Mouse (Mus musculus) layer of hippocampus, postnatal 14 days (tissue): ENCODE data around the gene Nfix. TPM values are rescaled to one million over a fixed set of nuclear protein-coding genes. Genes with fewer than 3 reads are reported as not detected.
A peak's percentile ranks its signal among the peaks of the same experiment; 100 is the strongest.
"Not testable (repeated sequence)": the region's sequence is repeated elsewhere in the genome, so short reads cannot be mapped to it uniquely, and the experiment has no call there.

ENCODE experiments used
- DNase-seq, 2 experiments: peaks; one replicate each; pipeline ENCODE4 v3.0.0; 2021 to 2022; ENCODE audit warnings: low spot score in 2 of 2, mixed read lengths in 1 of 2
- total RNA-seq, 2 experiments: library from RNA; stranded (reverse); gene quantifications; 2 replicates each; pipeline ENCODE4 v1.2.3; 2021

The Nfix gene
- total RNA-seq, 2 experiments from 2014 or later: 519 to 562 TPM

DNA sequence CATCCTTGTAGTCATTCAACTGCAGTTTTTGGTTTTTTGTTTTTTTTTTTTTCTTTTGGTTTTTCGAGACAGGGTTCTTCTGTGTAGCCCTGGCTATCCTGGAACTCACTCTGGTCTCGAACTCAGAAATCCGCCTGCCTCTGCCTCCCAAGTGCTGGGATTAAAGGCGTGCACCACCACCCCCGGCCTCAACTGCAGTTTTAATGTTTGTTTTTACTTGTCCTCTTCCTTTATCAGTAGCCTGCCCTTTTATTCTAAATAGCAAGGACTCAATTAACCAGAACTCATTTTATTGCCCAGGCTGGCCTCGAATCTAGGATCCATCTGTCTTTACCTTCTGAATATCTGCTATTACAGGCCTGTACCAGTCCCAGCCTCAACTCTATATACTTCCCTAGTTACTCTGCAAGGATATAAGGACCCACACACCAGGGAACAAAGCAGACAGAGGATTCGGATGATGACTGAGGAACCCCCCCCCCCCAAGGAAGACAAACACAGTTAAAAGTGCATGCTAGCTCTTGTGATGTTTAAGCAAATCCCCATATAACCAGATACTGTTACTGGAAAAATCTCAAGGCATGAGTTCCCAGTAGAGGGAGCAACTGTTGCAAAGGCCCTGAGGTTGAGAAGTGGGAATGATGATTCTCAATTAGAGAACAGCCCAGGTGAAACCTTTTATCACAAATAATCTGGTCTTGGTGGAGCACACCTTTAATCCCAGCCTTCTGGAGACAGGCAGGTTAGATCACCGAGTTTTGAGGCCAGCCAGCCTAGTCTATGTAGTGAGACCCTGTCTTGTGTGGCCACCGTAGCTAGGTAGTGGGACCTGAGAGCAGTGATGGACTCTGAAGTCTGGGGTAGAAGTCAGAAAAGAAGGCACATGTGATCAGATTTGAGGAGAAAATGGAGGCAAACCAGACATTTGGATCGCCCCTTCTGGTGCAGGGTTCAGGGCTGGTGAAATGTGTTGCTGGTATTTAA is 32.9 kb upstream of the Nfix start:
- no peak for DNase-seq

DNA sequence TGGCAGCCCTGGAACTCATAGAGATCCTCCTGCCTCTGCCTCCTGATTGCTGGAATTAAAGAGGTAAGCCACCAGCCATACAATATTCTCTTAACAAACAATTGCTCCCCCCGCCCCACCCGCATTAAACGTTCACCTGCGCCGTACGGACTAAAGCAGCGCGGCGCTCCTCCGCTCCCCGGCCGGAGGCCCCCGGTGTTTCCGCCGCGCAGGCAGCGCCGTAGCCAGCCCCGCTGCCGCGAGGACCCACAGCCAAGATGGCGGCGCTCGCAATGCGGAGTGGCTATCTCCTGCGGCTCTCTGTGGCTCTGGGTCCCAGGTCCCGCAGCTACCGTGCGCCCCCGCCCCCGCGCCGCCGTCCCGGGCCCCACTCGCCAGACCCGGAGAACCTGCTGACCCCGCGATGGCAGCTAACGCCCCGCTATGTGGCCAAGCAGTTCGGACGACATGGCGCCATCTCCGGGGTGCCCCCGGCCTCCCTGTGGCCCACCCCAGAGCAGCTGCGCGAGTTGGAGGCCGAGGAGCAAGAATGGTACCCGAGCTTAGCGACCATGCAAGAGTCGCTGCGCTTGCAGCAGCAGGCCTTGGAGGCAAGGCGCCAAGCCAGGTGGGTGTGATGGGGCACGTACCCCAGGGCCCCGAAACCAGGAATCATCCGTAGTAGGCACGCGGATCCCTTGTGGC is 32.0 kb upstream of the Nfix start:
- DNase-seq: peak in 1 of 2 experiments; percentile 82

DNA sequence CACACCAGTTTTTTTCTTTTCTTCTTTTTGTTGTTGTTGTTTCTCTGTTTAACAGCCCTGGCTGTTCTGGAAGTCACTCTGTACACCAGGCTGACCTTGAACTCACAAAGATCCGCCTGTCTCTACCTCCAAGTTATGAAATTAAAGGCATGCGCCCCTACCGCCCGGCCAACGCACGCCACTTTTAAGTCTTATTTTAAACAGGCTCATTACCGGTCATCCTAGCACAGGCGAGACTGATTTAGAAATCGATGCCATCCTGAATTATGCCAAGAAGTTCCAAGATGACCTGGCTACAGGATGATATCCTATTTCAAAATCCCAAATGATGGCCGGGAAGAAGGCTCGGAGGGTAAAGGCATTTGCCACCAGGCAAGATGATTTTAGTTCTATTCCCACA is 31.3 kb upstream of the Nfix start, which contains the start of gene Gadd45gip1:
Gene Gadd45gip1 (plus strand): TSS at position 33 of the 400 bp plus-strand sequence.
- no peak for DNase-seq

DNA sequence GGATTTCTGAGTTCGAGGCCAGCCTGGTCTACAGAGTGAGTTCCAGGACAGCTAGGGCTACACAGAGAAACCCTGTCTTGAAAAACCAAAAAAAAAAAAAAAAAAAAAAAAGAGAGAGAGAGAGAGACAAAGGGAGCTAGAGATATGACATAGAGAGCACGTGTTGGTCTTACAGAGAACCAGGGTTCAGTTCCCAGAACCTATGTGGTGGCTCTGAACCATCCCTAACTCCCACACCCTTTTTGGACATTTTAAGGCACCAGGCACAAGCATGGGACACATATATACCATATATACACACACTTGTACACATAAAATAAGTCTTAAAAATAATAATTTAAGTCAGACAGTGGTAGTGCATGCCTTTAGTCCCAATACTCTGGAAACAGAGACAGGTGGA is 26.4 kb upstream of the Nfix start:
- not testable (repeated sequence) for DNase-seq

DNA sequence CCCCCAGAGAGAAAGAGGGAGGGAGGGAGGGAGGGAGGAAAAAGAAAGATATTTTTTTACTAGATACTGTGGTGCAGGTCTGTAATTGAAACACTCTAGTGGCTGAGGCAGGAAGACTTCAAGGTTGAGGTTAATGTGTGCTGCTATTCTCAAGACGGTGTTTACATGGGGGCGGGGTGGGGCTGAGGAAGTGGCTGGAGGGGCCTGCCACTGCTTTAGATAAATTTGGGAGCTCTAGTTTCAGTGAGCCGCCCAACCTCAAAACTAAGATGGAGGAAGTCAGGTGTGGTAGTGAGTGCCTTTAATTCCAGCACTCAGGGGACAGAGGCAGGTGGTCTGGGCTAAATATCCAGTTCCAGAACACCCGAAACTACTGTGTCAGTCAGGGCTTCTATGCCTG is 25.5 kb upstream of the Nfix start:
- no peak for DNase-seq

DNA sequence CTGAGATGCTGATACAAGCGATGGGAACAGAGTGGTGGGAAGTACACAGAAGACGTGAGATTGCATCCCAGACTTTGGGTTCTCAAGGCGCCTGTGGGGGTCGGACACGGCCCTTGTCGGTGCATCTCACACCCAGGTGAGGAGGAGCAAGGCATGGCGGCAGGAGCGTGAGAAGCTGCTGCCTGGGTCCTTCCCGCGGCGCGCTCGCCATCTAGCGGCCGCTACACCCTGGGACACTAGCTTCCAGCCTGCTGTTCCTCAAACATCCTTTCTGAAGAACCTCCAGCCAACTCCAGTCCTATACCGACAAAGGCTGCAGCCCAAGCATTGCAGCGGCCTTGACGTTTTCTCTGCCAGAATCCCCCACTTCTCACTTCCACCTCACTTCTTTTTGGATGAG is 23.5 kb upstream of the Nfix start:
- DNase-seq: peak in 1 of 2 experiments; percentile 54

DNA sequence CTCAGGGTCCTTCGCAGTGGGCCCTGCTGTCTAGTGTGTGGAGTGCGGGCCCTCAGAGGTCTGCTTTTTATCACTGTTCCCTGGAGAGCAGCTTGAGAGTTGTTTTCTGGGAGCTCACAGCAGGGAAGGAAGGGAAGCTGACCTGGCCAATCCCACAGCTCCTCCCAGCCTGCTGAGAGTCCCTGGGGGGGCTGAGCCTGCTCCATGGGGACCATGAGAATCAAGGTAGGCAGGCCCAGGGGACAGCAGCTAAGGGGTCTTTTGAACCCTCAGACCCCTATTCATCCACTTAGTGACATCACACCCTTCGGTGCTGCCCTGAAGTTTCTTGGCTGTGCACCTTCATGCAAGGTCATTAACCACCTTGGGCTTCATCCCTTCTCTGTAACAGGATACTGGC is 22.6 kb upstream of the Nfix start, which contains the start of gene Dand5:
Gene Dand5 (minus strand): TSS at position 101 of the 400 bp plus-strand sequence.
- no peak for DNase-seq

DNA sequence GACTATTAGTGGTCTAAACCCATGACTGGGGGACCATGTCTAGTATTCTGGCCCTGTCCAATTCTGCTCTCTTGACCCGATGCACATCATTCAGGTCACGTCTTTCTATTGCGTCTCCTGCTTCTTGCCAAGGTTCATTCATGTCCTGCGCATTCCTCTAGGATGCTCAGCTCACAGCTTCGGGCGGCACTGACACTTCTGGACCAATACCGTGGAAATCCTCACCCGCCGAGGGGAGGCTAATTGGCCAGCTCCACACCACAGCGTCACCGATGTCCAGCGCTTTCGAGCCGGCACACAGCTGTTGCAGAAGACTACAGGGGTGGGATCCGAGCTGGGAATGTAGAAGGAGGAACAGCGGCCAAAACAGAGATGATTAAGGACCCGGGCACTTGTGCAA is 16.0 kb upstream of the Nfix start:
- DNase-seq: no peak

DNA sequence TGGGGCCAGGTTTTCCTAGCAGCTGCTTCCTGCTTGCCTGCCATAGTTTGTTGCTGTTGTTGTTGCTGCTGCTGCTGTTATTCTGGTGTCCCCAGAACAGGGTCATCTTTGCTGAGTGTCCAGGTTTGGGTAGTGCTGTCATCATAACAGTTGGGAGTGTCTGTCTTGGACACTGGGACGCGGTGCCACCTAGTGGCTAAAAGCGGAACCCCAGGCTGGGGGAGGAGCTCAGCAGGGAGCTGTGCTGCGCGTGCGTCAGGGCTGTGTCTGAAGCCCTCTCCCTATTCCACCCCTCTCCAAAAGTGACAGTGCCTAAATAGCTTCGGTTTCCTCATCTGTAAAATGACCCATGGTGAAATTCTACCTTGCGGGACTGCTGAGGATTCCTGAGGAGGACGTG is 15.4 kb upstream of the Nfix start:
- peak; percentile 97 to 99 for DNase-seq

DNA sequence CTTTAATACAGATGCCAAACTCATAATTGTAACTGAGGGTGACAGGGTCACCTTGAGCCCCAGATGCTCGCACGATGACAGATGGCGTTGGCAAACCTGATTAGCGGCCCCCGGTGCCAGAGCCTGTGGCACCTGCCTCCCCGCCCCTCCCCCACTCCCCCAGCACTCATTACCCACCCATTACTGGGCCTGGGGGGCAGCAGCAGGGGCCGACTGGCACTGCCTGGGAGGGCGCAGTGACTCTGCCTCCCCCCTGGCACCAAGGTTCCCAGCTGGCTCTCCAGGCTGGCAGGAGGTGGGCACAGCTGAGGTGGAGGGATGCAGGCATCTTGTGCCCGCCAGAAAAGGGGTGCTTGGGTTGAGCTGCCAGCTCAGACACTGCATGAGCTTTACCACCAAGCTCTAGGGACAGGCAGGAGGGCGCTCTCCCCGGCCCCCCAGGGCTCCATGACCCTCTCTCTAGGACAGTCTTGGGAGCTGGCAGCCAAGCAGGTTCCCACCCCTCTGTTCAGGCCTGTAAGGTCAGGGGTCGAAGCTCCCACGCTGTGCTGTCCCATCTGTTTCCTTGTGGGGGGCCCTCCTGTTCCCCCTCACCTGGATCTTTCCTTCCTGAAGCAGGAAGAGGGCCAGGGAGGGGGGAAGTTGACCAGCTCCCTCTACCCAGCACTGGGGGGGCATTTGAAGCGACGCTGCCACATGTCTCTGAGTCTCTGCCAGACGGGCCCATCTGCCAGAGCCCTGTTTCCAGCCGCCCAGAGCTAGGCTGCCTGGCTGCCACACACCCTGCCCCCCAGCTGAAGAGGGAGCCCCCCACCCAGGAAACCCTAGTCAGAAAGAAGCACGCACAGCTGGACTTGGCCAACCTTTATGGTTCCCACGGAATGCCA is 14.7 kb upstream of the Nfix start:
- peak; percentile 70 for DNase-seq

DNA sequence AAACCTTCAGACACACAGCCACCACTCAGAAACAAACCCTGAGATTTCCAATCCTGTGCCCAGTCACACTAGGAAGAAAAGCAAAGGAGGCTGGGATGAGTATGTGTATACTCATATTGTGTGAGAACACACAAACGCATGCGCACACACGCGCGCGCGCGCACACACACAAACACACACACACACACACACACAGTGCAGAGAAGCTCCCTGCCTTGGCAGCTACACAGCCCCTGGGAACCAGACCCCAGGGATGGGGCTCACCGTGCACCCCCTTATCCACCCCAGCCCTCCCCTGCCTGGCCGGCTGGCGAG is 14.1 kb upstream of the Nfix start:
- DNase-seq: peak in 1 of 2 experiments; percentile 76

DNA sequence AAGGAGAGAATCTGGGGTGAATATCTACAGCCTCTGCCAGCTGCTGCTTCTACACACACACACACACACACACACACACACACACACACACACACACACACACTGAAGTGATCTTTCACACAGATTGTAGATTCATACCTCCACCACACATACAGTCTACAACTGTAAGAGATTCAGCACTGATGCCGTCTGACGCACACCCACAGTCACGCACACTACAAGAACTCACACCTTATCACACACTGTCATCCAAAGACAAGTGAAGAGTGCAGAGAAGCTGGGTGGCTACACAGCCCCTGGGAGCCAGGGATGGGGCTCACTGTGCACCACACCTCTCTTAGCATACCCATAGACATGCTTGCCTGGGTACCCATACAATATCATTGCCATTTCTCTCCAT is 13.7 kb upstream of the Nfix start:
- DNase-seq: no peak

DNA sequence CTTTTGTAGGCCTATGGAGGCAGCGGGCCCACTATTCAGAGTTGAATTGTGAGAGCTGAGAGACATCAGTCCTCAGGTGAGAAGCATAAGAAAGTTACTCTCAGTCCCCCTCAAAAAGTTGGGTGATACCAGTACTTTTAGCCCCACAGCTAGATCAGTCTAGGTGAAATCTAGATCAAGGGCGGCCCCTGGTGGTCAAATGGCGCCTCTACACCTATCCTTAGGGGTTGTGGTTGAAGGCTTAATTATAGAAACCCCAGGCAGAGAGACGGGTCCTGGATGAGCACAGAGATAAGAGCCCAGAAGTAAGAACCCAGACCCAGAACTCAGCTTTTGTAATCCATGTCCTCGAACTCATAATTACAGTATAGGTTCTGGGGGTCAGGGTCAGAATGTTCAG is 12.9 kb upstream of the Nfix start:
- peak; percentile 85 to 93 for DNase-seq

DNA sequence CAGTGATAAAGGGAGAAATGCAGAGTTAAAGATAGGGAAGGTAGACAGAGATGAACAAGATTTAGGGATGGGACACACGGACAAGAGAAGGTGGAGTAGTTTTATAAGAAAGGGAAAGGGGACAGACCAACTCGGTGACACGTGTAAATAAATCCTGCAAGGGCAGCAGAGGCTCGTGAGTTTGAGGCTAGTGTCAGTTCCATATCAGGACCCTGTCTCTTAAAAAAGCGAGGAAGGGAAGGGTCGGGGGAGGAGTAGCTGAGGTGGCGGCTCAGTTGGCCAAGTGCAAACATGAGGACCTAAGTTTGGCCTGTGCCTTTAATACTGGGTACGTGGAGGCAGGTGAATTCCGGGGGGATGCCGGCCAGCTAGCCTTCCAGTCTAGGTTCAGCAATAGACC is 11.2 kb upstream of the Nfix start:
- DNase-seq: no peak

DNA sequence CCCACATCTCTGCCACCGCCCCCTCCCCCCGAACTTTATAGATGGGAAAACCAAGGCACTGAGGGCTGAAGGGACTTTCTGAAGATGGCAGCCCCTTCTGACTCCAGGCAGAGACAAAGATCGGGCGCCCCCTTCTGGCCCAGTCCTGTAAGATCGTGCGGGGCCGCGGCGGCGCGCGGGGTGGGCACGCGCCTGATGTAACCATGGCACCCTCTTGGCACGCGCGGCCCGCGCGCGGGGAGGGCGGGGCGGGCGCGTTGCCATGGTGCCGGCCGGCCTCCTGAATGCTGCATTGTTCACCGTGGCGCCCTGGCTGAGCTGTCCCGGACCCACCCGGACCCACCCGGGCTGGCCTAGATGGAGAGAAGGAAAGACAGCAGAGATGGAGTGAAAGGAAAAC is 10.8 kb upstream of the Nfix start:
- peak; percentile 97 to 98 for DNase-seq

DNA sequence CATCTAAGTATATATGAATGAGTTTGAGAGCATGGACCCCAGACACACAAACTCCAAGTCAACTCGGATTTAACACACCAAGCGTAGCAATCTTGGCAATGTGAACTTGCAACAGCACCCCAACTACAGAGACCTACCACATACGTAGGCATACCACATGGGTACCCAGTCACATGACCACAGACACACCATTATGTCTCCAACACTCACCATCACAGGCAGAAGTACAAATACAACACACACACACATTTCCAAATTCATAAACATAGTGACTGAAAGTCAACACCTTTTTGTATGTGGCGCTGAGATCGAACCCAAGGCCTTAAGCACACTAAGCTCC is 9.8 kb upstream of the Nfix start:
- DNase-seq: no peak

DNA sequence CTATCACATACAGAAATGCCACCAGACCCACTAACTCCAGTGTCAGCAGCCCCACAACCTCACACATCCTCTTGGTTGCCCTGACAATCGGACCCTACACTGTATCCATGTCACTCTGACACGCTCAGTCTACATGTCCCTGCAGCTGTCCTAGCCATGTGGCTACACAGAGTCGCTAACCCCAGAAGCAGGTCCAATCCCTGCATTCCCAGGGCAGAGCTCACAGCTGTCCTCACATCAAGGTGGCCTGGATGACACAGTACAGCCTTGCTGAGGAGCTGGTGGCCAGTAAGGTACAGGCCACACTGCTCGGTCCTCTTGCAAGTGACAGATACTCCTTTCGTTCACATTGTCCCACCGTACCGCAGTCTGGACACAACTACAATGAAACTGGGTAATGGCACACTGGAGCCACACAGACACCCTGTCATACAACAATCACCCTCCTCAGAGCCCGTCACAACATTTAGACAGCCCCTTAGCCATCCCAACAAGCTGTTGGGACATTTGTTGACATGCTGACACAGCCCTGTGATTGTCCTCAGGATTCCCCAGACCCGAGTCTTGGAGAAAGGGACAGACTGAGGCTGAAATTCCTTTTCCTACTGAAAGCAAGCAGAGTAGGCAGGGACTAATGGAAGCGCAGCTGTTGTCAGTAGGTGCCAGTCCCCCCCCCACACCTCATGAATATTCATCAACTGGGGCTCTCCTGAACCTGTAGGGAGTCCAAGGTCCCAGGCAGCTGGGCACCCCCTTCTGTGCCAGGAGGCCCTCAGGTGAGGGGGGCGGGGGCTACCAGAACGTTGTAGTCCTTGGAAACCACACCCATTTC is 9.2 kb upstream of the Nfix start:
- no peak for DNase-seq

DNA sequence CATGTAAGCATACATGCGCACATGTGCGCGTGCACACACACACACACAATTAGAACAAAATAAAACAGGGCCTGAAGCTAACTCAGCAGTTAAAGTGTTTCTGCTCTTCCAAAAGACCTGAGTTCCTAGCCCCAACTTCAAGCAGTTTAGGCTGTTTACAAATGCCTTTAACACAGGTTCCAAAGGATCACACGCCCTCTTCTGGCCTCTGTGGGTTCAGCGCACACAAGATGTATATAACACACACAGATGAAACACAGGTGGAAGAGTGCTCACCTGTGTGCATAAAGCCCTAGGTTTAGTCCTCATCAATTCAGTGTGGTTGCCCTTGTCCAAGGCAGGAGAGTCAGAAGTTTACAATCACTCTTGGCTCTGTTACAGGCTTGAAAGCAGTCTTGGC is 5.9 kb upstream of the Nfix start:
- no peak for DNase-seq

DNA sequence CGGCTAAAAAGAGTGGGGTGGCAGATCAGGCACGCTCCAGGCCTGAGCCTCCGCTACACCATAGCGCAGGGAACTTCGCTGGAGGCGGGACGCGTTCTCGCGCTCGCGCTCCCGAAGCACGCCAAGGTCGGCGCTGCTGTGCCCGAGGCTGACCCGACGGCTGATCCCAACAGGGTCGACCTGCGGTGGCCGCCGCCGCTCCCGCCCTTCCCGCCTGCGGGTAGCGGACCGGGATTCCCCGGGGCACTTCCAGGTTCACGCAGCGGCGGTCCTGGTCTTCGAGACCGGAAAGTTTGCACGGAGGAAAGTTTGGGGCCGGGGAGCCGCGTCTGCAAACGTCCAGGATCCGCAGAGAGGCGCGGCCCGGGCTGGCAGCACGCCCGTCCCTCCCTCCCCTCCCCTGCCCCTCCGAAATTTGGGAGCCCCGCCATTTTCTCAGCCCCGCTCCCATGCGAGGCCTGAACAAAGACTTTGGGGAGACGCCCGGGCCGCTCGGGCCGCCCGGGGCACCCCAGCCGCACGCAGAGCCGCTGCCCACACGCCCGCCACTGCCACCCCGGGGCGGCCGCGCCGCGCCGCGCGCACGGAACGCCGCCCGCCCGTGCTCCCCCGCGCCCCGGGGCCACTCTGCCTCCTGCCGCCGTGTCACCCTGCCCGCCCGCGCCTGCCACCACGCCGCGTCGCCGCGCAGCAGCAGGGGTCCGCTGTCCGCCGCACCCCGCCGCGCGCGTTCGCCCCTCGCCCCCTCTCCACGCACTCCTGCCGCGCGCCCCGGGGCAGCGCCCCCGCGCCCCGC is 810 bp downstream of the Nfix start:
- DNase-seq: peak in 1 of 2 experiments; percentile 73
